In the genomic region with DNA sequence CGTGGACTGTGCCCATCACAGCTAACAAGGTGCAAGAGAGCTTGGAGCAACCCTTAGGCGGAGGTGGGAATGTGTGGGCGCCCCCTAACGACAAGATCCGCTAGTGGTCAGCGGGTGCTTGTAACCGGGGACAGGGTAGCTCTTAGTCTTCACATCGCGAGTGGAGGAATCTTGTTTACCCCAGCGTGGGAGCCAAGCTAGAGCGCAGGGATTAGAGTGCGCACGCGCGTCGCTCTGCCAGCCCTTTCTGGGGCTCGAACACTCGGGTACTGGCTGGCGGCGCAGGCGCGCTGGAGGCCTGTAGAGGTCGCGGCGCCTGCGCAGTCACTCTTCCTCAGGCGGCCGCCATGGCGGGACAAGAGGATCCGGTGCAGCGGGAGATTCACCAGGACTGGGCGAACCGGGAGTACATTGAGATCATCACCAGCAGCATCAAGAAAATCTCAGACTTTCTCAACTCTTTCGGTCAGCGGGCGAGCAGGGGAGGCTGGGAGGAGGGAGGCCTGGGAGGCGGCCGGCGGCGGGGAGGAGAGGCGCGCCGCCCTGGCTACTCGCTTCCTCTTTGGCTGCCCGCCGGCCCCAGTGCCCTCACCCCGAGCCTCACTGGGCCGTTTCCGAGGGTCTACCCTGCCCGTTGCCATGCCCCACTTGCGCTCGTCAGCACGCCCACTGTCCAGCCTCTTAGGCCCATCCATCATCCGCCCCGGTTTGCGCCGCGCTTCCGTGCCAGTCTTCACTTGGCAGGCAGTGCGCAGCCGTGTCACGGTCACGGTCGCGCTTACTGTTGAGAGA, we compare ENCODE assay signal across 8 mouse cellular contexts. TPM values are rescaled to one million over a fixed set of nuclear protein-coding genes. Genes with fewer than 3 reads are reported as not detected.
DNase-seq lines count a peak whose midpoint lies in the region; ATAC-seq and TF ChIP-seq lines count a peak whose summit lies in the region.

A gene (plus strand): TSS at position 341 of the 792 bp plus-strand sequence.

- peak within 1 kb of the TSS; percentile 93 for H3K9ac ChIP-seq in heart, embryonic 14.5 days (ENCODE audit: low read length)
- H3K9ac ChIP-seq in liver, embryonic 14.5 days (replicated peaks), result peak within 1 kb of the TSS; percentile 83
- H3K9ac ChIP-seq in neural tube, embryonic 11.5 days (ENCODE audit: low read length), result peak within 1 kb of the TSS; percentile 94
- H3K9ac ChIP-seq in stomach, postnatal 0 days (ENCODE audit: low read length), result peak within 1 kb of the TSS; percentile 89

- TF ChIP-seq CTCF in liver, embryonic 14.5 days (IDR thresholded peaks at IDR 0.05; ENCODE audit: low read depth), result peak; percentile 82
- peak; percentile 67 for TF ChIP-seq CTCF in stomach, postnatal 0 days (IDR thresholded peaks at IDR 0.05; ENCODE audit: low read depth)

- peak; percentile 89 for ATAC-seq in heart, embryonic 14.5 days (ENCODE audit: insufficient number of reproducible peaks, insufficient read depth, low FRiP score, low read depth)
- ATAC-seq in liver, embryonic 14.5 days (ENCODE audit: insufficient read depth), result peak; percentile 94
- ATAC-seq in neural tube, embryonic 11.5 days (ENCODE audit: insufficient read depth, low FRiP score, low TSS enrichment), result peak; percentile 84
- peak; percentile 91 for ATAC-seq in stomach, postnatal 0 days (ENCODE audit: low FRiP score, low TSS enrichment)

- peaks cover 5% of the 10 kb centered on the region for H3K4me1 ChIP-seq in brown adipose tissue, adult 24 weeks (ENCODE audit: control insufficient read depth, insufficient read depth, insufficient read length, low read length)
- peaks cover 0 to 13% of the 10 kb centered on the region in 2 experiments; a peak in 3 of 4 replicates for H3K4me1 ChIP-seq in heart, embryonic 14.5 days (ENCODE audit: control insufficient read depth in 2 of 2, insufficient read depth in 2 of 2, low read length in 2 of 2)
- H3K4me1 ChIP-seq in liver, embryonic 14.5 days (replicated peaks; ENCODE audit: control insufficient read depth in 2 of 2, insufficient read depth in 2 of 2, low read length in 1 of 2), result peaks cover 8 to 19% of the 10 kb centered on the region in 2 experiments
- peaks cover 9% of the 10 kb centered on the region; the same call in 1 of the 2 replicates for H3K4me1 ChIP-seq in neural tube, embryonic 11.5 days (ENCODE audit: control insufficient read depth, insufficient read depth, low read length)
- peaks cover 6% of the 10 kb centered on the region; the same call in 1 of the 2 replicates for H3K4me1 ChIP-seq in stomach, postnatal 0 days (replicated peaks; ENCODE audit: control insufficient read depth, insufficient read depth)

- peak within 1 kb of the TSS; percentile 78 for H3K27ac ChIP-seq in brown adipose tissue, adult 24 weeks (replicated peaks; ENCODE audit: low read depth, low read length)
- peak within 1 kb of the TSS; percentile 58 to 84 for H3K27ac ChIP-seq in heart, embryonic 14.5 days (replicated peaks in 1 of 2; ENCODE audit: control insufficient read depth in 1 of 2, insufficient read depth in 1 of 2, low read depth in 2 of 2, low read length in 2 of 2)
- H3K27ac ChIP-seq in liver, embryonic 14.5 days, result peak within 1 kb of the TSS; percentile 57
- peak within 1 kb of the TSS; percentile 75 for H3K27ac ChIP-seq in neural tube, embryonic 11.5 days (ENCODE audit: low read depth, low read length)
- H3K27ac ChIP-seq in stomach, postnatal 0 days (replicated peaks), result peak within 1 kb of the TSS; percentile 87

- DNase-seq in CD4-positive, CD25-positive, alpha-beta regulatory T cell, adult 2 months (ENCODE audit: low read depth, low spot score), result peak; percentile 94
- peak; percentile 83 for DNase-seq in fibroblast of lung, adult 2 months (ENCODE audit: low read depth)
- peak; percentile 92 to 95 for DNase-seq in kidney, postnatal 25 days
- DNase-seq in liver, embryonic 14.5 days (ENCODE audit: low read depth in 3 of 3, low spot score in 3 of 3), result peak; percentile 66 to 75 (median 72)
- DNase-seq in neural tube, embryonic 11.5 days (ENCODE audit: low spot score), result peak; percentile 91
- DNase-seq in stomach, postnatal 0 days (ENCODE audit: low spot score), result peak; percentile 85

- H3K36me3 ChIP-seq in heart, embryonic 14.5 days (ENCODE audit: control insufficient read depth, insufficient read depth, low read length), result peaks cover 13% of the 10 kb centered on the region; the same call in 1 of the 2 replicates
- no peaks in the 10 kb centered on the region; the same call in 1 of the 2 replicates for H3K36me3 ChIP-seq in liver, embryonic 14.5 days (replicated peaks; ENCODE audit: control insufficient read depth, insufficient read depth, low read depth)
- no peaks in the 10 kb centered on the region for H3K36me3 ChIP-seq in neural tube, embryonic 11.5 days (ENCODE audit: control insufficient read depth, insufficient read depth, low read length)
- H3K36me3 ChIP-seq in stomach, postnatal 0 days (ENCODE audit: control insufficient read depth, insufficient read depth, low read length), result no peaks in the 10 kb centered on the region

- peak within 1 kb of the TSS; percentile 90 for H3K4me2 ChIP-seq in heart, embryonic 14.5 days (ENCODE audit: low read length)
- peak within 1 kb of the TSS; percentile 82 for H3K4me2 ChIP-seq in liver, embryonic 14.5 days (ENCODE audit: low read depth)
- peak within 1 kb of the TSS; percentile 69 for H3K4me2 ChIP-seq in neural tube, embryonic 11.5 days (ENCODE audit: low read depth)
- H3K4me2 ChIP-seq in stomach, postnatal 0 days (replicated peaks; ENCODE audit: low read depth), result peak within 1 kb of the TSS; percentile 81

- no peaks in the 10 kb centered on the region for H3K27me3 ChIP-seq in heart, embryonic 14.5 days (ENCODE audit: control insufficient read depth, insufficient read depth, low read length)
- no peaks in the 10 kb centered on the region for H3K27me3 ChIP-seq in liver, embryonic 14.5 days (ENCODE audit: control insufficient read depth, insufficient read depth, low read length)
- no peaks in the 10 kb centered on the region for H3K27me3 ChIP-seq in neural tube, embryonic 11.5 days (ENCODE audit: control insufficient read depth, insufficient read depth, low read length)
- H3K27me3 ChIP-seq in stomach, postnatal 0 days (ENCODE audit: control insufficient read depth, insufficient read depth, low read length), result no peaks in the 10 kb centered on the region

- under 1% methylated on average over 57 of the region's 65 CpGs for WGBS in heart, embryonic 14.5 days
- under 1% methylated on average over 63 of the region's 65 CpGs for WGBS in liver, embryonic 14.5 days (ENCODE audit: insufficient replicate concordance)
- under 1% methylated on average over 59 of the region's 65 CpGs for WGBS in neural tube, embryonic 11.5 days
- under 1% methylated on average over 52 of the region's 65 CpGs for WGBS in stomach, postnatal 0 days

- H3K9me3 ChIP-seq in heart, embryonic 14.5 days (ENCODE audit: control insufficient read depth, low read length), result no peaks in the 10 kb centered on the region
- no peaks in the 10 kb centered on the region for H3K9me3 ChIP-seq in liver, embryonic 14.5 days (ENCODE audit: control insufficient read depth, low read length)
- H3K9me3 ChIP-seq in neural tube, embryonic 11.5 days (ENCODE audit: control insufficient read depth, low read length), result no peaks in the 10 kb centered on the region
- H3K9me3 ChIP-seq in stomach, postnatal 0 days (ENCODE audit: control insufficient read depth, low read length), result no peaks in the 10 kb centered on the region

- H3K4me3 ChIP-seq in brown adipose tissue, adult 24 weeks (ENCODE audit: insufficient read depth, low read depth, low read length), result peak within 1 kb of the TSS; percentile 73
- peak within 1 kb of the TSS; percentile 77 to 97 for H3K4me3 ChIP-seq in heart, embryonic 14.5 days (ENCODE audit: control insufficient read depth in 1 of 2, insufficient read depth in 1 of 2, low read depth in 1 of 2, low read length in 2 of 2)
- peak within 1 kb of the TSS; percentile 73 to 99 for H3K4me3 ChIP-seq in liver, embryonic 14.5 days (ENCODE audit: insufficient read depth in 1 of 2, low read depth in 2 of 2, low read length in 2 of 2)
- peak within 1 kb of the TSS; percentile 97 for H3K4me3 ChIP-seq in neural tube, embryonic 11.5 days (ENCODE audit: low read depth, low read length)
- H3K4me3 ChIP-seq in stomach, postnatal 0 days (ENCODE audit: low read depth, low read length), result peak within 1 kb of the TSS; percentile 92

- no peak for TF ChIP-seq EP300 in liver, embryonic 14.5 days (IDR thresholded peaks at IDR 0.05; ENCODE audit: low read depth)
- no peak for TF ChIP-seq EP300 in stomach, postnatal 0 days (optimal IDR thresholded peaks at IDR 0.05)

RNA-seq across cellular contexts. Expression of the gene that starts here (rescaled TPM):
- polyA plus RNA-seq in brown adipose tissue, adult 24 weeks (2012; ENCODE audit: insufficient read depth, insufficient read length, missing spikeins), result 158 and 192 TPM in 2 replicates
- 184 and 197 TPM in 2 replicates for polyA plus RNA-seq in heart, embryonic 14.5 days (2014; fragmentation: Nextera tagmentation; extraction: Ambion mirVana)
- 66.6 and 71.1 TPM in 2 replicates for polyA plus RNA-seq in liver, embryonic 14.5 days (2012; rRNA removed)
- polyA plus RNA-seq in liver, embryonic 14.5 days (2014; fragmentation: Nextera tagmentation; extraction: Ambion mirVana), result 86.4 and 88.8 TPM in 2 replicates
- polyA plus RNA-seq in neural tube, embryonic 11.5 days (2014; fragmentation: Nextera tagmentation; extraction: Ambion mirVana), result 220 and 232 TPM in 2 replicates
- polyA plus RNA-seq in stomach, postnatal 0 days (2015; fragmentation: Nextera tagmentation; extraction: Ambion mirVana), result 199 and 201 TPM in 2 replicates

Comparison
In these comparisons a context has a peak if more than half of its experiments do, and no peak if none do; other contexts are left out.
1. Peak in every context shown above with its lines: DNase-seq, ATAC-seq, H3K4me3 ChIP-seq and H3K27ac ChIP-seq.